In the genomic region with DNA sequence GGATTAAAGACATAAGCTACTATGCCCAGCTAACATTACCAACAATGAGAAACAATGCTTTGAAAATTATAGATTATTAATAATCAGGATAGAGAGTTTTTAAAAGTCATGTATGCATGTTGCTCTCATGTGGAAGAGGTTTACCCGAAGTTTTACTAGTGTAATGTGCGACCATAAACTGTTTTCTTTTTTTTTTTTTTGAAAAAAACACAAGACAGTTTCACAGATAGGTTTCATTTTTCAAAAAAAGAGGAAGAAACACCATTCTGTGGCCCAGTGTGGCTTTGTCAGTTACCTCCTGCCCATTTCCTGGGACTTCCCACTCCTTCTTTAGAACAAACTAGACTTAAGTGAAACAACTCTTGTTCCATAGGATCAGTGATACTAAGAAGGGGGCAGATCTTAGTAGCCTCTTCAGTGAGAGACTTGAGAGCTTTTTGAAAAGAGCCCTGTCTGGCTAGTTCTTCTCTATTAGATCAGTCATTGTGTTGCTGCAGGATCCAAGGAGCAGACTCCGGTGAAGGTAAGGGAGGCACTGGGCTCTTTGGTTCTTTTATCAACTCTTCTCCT, we compare ENCODE assay signal across 22 mouse cellular contexts. TPM values are rescaled to one million over a fixed set of nuclear protein-coding genes. Genes with fewer than 3 reads are reported as not detected.
DNase-seq lines count a peak whose midpoint lies in the region; ATAC-seq and TF ChIP-seq lines count a peak whose summit lies in the region.
"Had no signal": no experiment of that assay in that cellular context is flagged by ENCODE, and none has a peak within 500 bp of the region (broad histone marks: within the 10 kb centered on the region; RNA-seq: fewer than 3 reads in every experiment).

5430427O19Rik (plus strand) TSS at position 441 of the 570 bp plus-strand sequence.

- TF ChIP-seq CTCF in G1E (IDR thresholded peaks at IDR 0.05; ENCODE audit: low read depth, low read length): no peak

- no peaks in the 10 kb centered on the region for H3K9me3 ChIP-seq in G1E (replicated peaks)
- H3K9me3 ChIP-seq: forebrain, embryonic 12.5 days; hindbrain, embryonic 12.5 days; liver, embryonic 13.5 days; midbrain, embryonic 15.5 days; neural tube, embryonic 12.5 days had no signal

- no peaks in the 10 kb centered on the region for H3K36me3 ChIP-seq in G1E (replicated peaks)
- H3K36me3 ChIP-seq: forebrain, embryonic 12.5 days; hindbrain, embryonic 12.5 days; liver, embryonic 13.5 days; midbrain, embryonic 15.5 days; neural tube, embryonic 12.5 days had no signal

- peak; percentile 35 for DNase-seq in lung, postnatal 36 days
- DNase-seq in lung, postnatal 14 days: no peak
- no peak for DNase-seq in G1E (ENCODE audit: low spot score)
- DNase-seq in induced T-regulatory cell, adult 2 months (ENCODE audit: low read depth): peak; percentile 42
- DNase-seq in frontal cortex, postnatal 14 days (ENCODE audit: low spot score in 2 of 2): no peak
- DNase-seq in ovary, postnatal 10 days (ENCODE audit: low spot score): no peak
- no peak for DNase-seq in cerebellum, adult 8-10 months
- DNase-seq: cerebellum, adult 9-10 months; embryo, embryonic 11 days; heart, adult 11 months; kidney, postnatal 14 days; liver, embryonic 13.5 days; retina, postnatal 1 day; thymus, adult 18-20 months had no signal

- peaks cover 3% of the 10 kb centered on the region; the same call in 1 of the 2 replicates for H3K4me1 ChIP-seq in G1E (ENCODE audit: insufficient read depth, low read depth, low read length)
- H3K4me1 ChIP-seq: forebrain, embryonic 12.5 days; hindbrain, embryonic 12.5 days; liver, embryonic 13.5 days; midbrain, embryonic 15.5 days; neural tube, embryonic 12.5 days had no signal

- no peaks in the 10 kb centered on the region for H3K27me3 ChIP-seq in G1E (ENCODE audit: insufficient read depth, low read length)
- H3K27me3 ChIP-seq: forebrain, embryonic 12.5 days; hindbrain, embryonic 12.5 days; liver, embryonic 13.5 days; midbrain, embryonic 15.5 days; neural tube, embryonic 12.5 days had no signal

- H3K4me3 ChIP-seq in G1E (ENCODE audit: low read depth, low read length): no peak within 1 kb of the TSS
- H3K4me3 ChIP-seq: forebrain, embryonic 12.5 days; hindbrain, embryonic 12.5 days; liver, embryonic 13.5 days; midbrain, embryonic 15.5 days; neural tube, embryonic 12.5 days had no signal

- ATAC-seq in G1E (ENCODE audit: extremely low read depth, insufficient number of reproducible peaks, low FRiP score, poor library complexity, severe bottlenecking): peak; percentile 52; the same call in 1 of the 2 replicates
- ATAC-seq in neutrophil, adult 5-6 weeks (ENCODE audit: extremely low read depth, insufficient number of reproducible peaks, low FRiP score, poor library complexity, severe bottlenecking): peak; percentile 71
- ATAC-seq: intestine, postnatal 0 days; midbrain, embryonic 15.5 days; Patski had no signal

RNA-seq across cellular contexts. Expression of gene 5430427O19Rik, which starts in this region (rescaled TPM):
- 1.4 and 1.7 TPM in 2 replicates for total RNA-seq in G1E (2014; fragmentation: Nextera tagmentation)
- 4.4 and 4.5 TPM in 2 replicates for total RNA-seq in G1E (2017)
- 0.09 and 0.12 TPM in 2 replicates for polyA plus RNA-seq in G1E (2012)
- 44.2 and 53.4 TPM in 2 replicates for total RNA-seq in neutrophil, adult 5-6 weeks (2017)
- polyA plus RNA-seq: heart, embryonic 14.5 days; hindbrain, embryonic 12.5 days; midbrain, embryonic 15.5 days; Patski had no signal

Comparison
In these comparisons a context has a peak if more than half of its experiments do, and no peak if none do; other contexts are left out.
1. DNase-seq: peak in lung, postnatal 36 days (single experiment) and induced T-regulatory cell, adult 2 months (single experiment); none in lung, postnatal 14 days (single experiment), G1E (single experiment), frontal cortex, postnatal 14 days (0 of 2), ovary, postnatal 10 days (single experiment) and cerebellum, adult 8-10 months (single experiment).